Mouse (Mus musculus): ENCODE data around the gene Eid2. TPM values are rescaled to one million over a fixed set of nuclear protein-coding genes. Genes with fewer than 3 reads are reported as not detected.

Gene Eid2
- polyA plus RNA-seq, 1 experiment from 2014 or later = 4.8 TPM

GRCm38 (mm10) chr7:28268042-28268531 is 406 bp downstream of the Eid2 start:
- no peaks in the 10 kb centered on the region for H3K36me3 ChIP-seq (ENCODE audit: control insufficient read depth, insufficient read depth, low read length)
- TF ChIP-seq EP300 (optimal IDR thresholded peaks at IDR 0.05) (no peak), CTCF (IDR thresholded peaks at IDR 0.05; ENCODE audit: low read depth) (no peak)
- ATAC-seq (ENCODE audit: low FRiP score, low TSS enrichment) (peak; percentile 75), DNase-seq (ENCODE audit: low spot score) (peak; percentile 66)
- H3K27ac ChIP-seq (replicated peaks) = peak overlapping the region; percentile 86
- H3K9ac ChIP-seq (ENCODE audit: low read length) = peak overlapping the region; percentile 90
- no peaks in the 10 kb centered on the region for H3K9me3 ChIP-seq (ENCODE audit: control insufficient read depth, low read length)
- no peaks in the 10 kb centered on the region for H3K27me3 ChIP-seq (ENCODE audit: control insufficient read depth, insufficient read depth, low read length)
- H3K4me3 ChIP-seq (ENCODE audit: low read depth, low read length) = peak overlapping the region; percentile 72
- 2% methylated on average over 30 of the region's 62 CpGs for WGBS
- H3K4me2 ChIP-seq (replicated peaks; ENCODE audit: low read depth) = peak overlapping the region; percentile 71
- H3K4me1 ChIP-seq (replicated peaks; ENCODE audit: control insufficient read depth, insufficient read depth) = no peaks in the 10 kb centered on the region

DNA sequence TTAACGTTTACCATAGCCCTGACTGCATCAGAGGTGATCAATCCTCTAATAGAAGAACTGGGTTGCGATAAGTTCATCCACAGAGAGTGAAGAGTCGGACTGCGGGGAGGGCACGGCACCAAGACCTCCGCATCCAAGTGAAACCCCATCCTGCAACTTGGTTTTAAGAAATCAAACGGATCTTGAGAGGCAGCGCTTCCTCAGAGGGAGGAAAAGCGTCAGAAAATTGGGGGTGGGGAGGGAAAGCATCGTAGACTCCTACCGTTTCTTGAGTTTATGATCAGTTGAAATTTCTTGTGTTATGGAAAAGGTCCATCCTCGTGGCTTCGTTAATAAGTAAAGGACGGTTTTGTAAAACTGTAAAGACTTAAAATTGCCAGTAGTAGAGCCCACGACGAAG is 895 bp downstream of the Eid2 start:
- DNase-seq (ENCODE audit: low spot score) (no peak), ATAC-seq (ENCODE audit: low FRiP score, low TSS enrichment) (no peak)
- Histone ChIP-seq H3K4me1 (replicated peaks; ENCODE audit: control insufficient read depth, insufficient read depth) (no peaks in the 10 kb centered on the region), H3K4me2 (replicated peaks; ENCODE audit: low read depth) (peak overlapping the region; percentile 71), H3K27me3 (ENCODE audit: control insufficient read depth, insufficient read depth, low read length) (no peaks in the 10 kb centered on the region), H3K36me3 (ENCODE audit: control insufficient read depth, insufficient read depth, low read length) (no peaks in the 10 kb centered on the region), H3K9me3 (ENCODE audit: control insufficient read depth, low read length) (no peaks in the 10 kb centered on the region), H3K27ac (replicated peaks) (peak overlapping the region; percentile 86; the same call in 1 of the 2 replicates), H3K9ac (ENCODE audit: low read length) (peak overlapping the region; percentile 90), H3K4me3 (ENCODE audit: low read depth, low read length) (peak overlapping the region; percentile 72)
- TF ChIP-seq EP300 (optimal IDR thresholded peaks at IDR 0.05) (no peak), CTCF (IDR thresholded peaks at IDR 0.05; ENCODE audit: low read depth) (no peak)
- WGBS = 29% methylated on average over 16 of the region's 16 CpGs

DNA sequence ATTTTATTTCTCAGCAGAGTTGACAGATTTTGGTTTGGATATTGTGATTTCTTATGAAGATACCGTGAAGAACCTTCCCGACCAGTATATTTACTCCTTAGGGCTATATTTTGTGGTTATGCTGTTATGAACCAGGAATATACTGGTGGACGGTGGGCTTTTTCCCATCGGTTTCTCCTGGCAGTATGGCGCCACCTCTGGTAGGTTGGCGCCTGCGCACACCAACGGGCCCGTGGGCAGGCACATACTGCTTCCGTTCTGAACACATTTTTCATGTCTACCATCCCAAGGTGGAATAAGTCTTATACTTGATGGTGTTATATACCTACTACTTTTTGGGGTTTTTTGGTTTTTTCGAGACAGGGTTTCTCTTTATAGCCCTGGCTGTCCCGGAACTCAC is 1.7 kb downstream of the Eid2 start:
- TF ChIP-seq CTCF (IDR thresholded peaks at IDR 0.05; ENCODE audit: low read depth) = peak; percentile 54
- no peak for TF ChIP-seq EP300 (optimal IDR thresholded peaks at IDR 0.05)
- Histone ChIP-seq H3K4me3 (ENCODE audit: low read depth, low read length) (no peak overlapping the region), H3K4me2 (replicated peaks; ENCODE audit: low read depth) (no peak overlapping the region), H3K27ac (replicated peaks) (no peak overlapping the region), H3K36me3 (ENCODE audit: control insufficient read depth, insufficient read depth, low read length) (no peaks in the 10 kb centered on the region), H3K9ac (ENCODE audit: low read length) (no peak overlapping the region), H3K27me3 (ENCODE audit: control insufficient read depth, insufficient read depth, low read length) (no peaks in the 10 kb centered on the region), H3K9me3 (ENCODE audit: control insufficient read depth, low read length) (no peaks in the 10 kb centered on the region), H3K4me1 (replicated peaks; ENCODE audit: control insufficient read depth, insufficient read depth) (no peaks in the 10 kb centered on the region)
- DNase-seq (ENCODE audit: low spot score) (no peak), ATAC-seq (ENCODE audit: low FRiP score, low TSS enrichment) (no peak)
- 91% methylated on average over 12 of the region's 12 CpGs for WGBS

DNA sequence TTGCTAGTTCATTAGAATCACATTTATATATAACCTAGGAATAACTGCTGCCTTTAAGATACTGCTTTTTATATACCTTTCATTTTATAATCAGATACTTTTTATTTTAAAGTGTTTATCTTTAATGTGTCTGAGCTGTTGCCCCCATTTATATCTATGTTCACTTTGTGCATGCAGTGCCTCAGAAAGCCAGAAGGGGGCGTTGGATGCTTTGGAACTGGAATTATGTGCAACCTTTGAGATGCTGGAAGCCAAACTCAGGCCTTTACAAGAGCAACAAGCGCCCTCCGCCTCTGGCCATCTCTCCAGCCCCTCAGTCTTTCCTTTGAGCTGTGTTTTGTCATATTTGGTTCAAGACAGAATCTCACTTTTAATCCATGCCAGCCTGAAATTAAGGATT is 4.1 kb downstream of the Eid2 start:
- no peak for DNase-seq (ENCODE audit: low spot score)
- 69% methylated on average over 3 of the region's 3 CpGs for WGBS
- Histone ChIP-seq H3K27me3 (ENCODE audit: control insufficient read depth, insufficient read depth, low read length) (no peaks in the 10 kb centered on the region), H3K9ac (ENCODE audit: low read length) (no peak overlapping the region), H3K27ac (replicated peaks) (no peak overlapping the region), H3K4me2 (replicated peaks; ENCODE audit: low read depth) (no peak overlapping the region), H3K36me3 (ENCODE audit: control insufficient read depth, insufficient read depth, low read length) (no peaks in the 10 kb centered on the region), H3K9me3 (ENCODE audit: control insufficient read depth, low read length) (no peaks in the 10 kb centered on the region), H3K4me3 (ENCODE audit: low read depth, low read length) (no peak overlapping the region), H3K4me1 (replicated peaks; ENCODE audit: control insufficient read depth, insufficient read depth) (no peaks in the 10 kb centered on the region)
- no peak for TF ChIP-seq EP300 (optimal IDR thresholded peaks at IDR 0.05)
- peak; percentile 47 for TF ChIP-seq CTCF (IDR thresholded peaks at IDR 0.05; ENCODE audit: low read depth)
- no peak for ATAC-seq (ENCODE audit: low FRiP score, low TSS enrichment)

DNA sequence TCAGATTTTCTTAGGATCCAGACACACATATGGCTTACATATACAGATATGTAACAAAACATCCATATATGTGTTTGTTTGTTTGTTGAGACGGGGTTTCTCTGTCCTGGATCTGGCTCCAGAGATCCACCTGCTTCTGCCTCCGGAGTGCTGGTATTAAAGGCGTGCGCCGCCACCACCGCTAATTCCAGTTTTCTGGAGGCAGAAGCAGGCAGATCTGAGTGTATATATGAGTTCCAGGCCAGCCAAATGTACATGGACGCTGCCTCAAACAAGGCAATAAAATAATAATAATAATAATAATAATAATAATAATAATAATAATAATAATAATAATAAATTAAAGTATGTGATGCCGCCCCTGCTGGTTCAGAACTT is 9.5 kb downstream of the Eid2 start:
- Histone ChIP-seq H3K9me3 (ENCODE audit: control insufficient read depth, low read length) (no peaks in the 10 kb centered on the region), H3K4me1 (replicated peaks; ENCODE audit: control insufficient read depth, insufficient read depth) (0 out of 2 replicates have a peak, but pooled peaks cover 2% of the 10 kb centered on the region), H3K4me2 (replicated peaks; ENCODE audit: low read depth) (no peak overlapping the region), H3K4me3 (ENCODE audit: low read depth, low read length) (no peak overlapping the region), H3K9ac (ENCODE audit: low read length) (no peak overlapping the region), H3K27me3 (ENCODE audit: control insufficient read depth, insufficient read depth, low read length) (no peaks in the 10 kb centered on the region), H3K36me3 (ENCODE audit: control insufficient read depth, insufficient read depth, low read length) (no peaks in the 10 kb centered on the region), H3K27ac (replicated peaks) (no peak overlapping the region)
- no peak for TF ChIP-seq CTCF (IDR thresholded peaks at IDR 0.05; ENCODE audit: low read depth)
- TF ChIP-seq EP300 (optimal IDR thresholded peaks at IDR 0.05) = no peak
- 59% methylated on average over 8 of the region's 8 CpGs for WGBS
- DNase-seq (ENCODE audit: low spot score) = no peak
- no peak for ATAC-seq (ENCODE audit: low FRiP score, low TSS enrichment)

GRCm38 (mm10) chr7:28277615-28278278 is 10.1 kb downstream of the Eid2 start, which contains the start of gene Eid2b:
Eid2b (plus strand) TSS chr7:28277739.
- H3K4me2 ChIP-seq (replicated peaks; ENCODE audit: low read depth) = peak within 1 kb of the TSS; percentile 93
- 2% methylated on average over 68 of the region's 68 CpGs for WGBS
- peak within 1 kb of the TSS; percentile 68 for H3K4me3 ChIP-seq (ENCODE audit: low read depth, low read length)
- H3K27me3 ChIP-seq (ENCODE audit: control insufficient read depth, insufficient read depth, low read length) = no peaks in the 10 kb centered on the region
- DNase-seq (ENCODE audit: low spot score) (peak; percentile 94), ATAC-seq (ENCODE audit: low FRiP score, low TSS enrichment) (peak; percentile 79)
- H3K9me3 ChIP-seq (ENCODE audit: control insufficient read depth, low read length) = no peaks in the 10 kb centered on the region
- no peaks in the 10 kb centered on the region for H3K36me3 ChIP-seq (ENCODE audit: control insufficient read depth, insufficient read depth, low read length)
- peak; percentile 92 for TF ChIP-seq CTCF (IDR thresholded peaks at IDR 0.05; ENCODE audit: low read depth)
- TF ChIP-seq EP300 (optimal IDR thresholded peaks at IDR 0.05) = no peak
- peak within 1 kb of the TSS; percentile 82 for H3K9ac ChIP-seq (ENCODE audit: low read length)
- peak within 1 kb of the TSS; percentile 84 for H3K27ac ChIP-seq (replicated peaks)
- H3K4me1 ChIP-seq (replicated peaks; ENCODE audit: control insufficient read depth, insufficient read depth) = 0 out of 2 replicates have a peak, but pooled peaks cover 2% of the 10 kb centered on the region
